Mouse (Mus musculus) common myeloid progenitor, adult 5-6 weeks (primary cell): ENCODE results near the gene Med12. TPM values are rescaled to one million over a fixed set of nuclear protein-coding genes. Genes with fewer than 3 reads are reported as not detected.

Experiments
- ATAC-seq: replicated peaks from 2 replicates; pipeline ENCODE4 v1.8.0; 2016; ENCODE audit warnings: low read depth, mild to moderate bottlenecking, moderate TSS enrichment, inconsistent platforms; ENCODE audit not compliant: poor library complexity, severe bottlenecking
- total RNA-seq: library from RNA; stranded (forward); fragments of 200-1000, 187-1606 nt; gene quantifications from 2 replicates; pipeline ENCODE4 v1.2.3, GENCODE M21; 2017

The Med12 gene
- total RNA-seq = 23.6 and 37.1 TPM in 2 replicates

DNA sequence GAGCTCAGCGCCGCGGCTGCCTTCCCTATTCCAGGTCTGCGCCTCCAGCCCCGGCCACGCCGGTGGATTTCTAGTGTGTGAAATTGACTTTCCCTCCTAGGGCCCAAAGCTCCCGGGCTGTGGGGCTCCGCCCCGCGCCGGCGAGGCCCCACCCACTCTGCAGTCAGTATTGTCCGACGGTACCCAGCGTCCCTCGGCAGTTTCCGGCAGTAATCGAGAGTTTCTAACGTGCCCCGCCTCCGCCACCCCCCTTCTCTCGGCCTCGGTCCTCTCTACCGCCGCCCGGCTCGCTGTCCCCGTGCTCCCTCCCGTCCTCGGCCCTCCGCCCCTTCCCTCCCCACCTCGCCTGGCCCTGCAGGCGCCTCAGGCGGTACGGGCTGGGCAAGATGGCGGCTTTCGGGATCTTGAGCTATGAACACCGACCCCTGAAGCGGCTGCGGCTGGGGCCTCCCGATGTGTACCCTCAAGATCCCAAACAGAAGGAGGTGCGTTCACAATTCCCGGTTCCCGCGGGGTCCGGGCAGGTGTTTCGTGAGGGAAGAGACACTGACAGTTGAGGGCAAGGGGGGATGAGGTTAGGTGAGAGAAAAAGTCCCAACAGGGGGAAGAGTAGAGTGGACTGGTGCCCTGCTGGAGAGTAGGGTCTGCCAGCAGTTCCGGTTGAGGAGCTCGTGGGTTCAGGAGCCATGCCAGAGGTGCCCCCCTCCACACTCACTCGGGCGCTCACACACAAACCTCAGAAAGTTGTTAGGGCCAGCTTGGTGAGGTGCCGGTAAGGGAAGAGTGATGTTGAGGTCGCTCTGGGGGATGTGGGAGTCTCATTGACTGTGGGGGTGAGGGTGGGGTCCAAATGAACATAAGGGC lies at the start of gene Med12:
Gene Med12 (plus strand): TSS at position 156 of the 864 bp plus-strand sequence.
- peak; percentile 99 for ATAC-seq

DNA sequence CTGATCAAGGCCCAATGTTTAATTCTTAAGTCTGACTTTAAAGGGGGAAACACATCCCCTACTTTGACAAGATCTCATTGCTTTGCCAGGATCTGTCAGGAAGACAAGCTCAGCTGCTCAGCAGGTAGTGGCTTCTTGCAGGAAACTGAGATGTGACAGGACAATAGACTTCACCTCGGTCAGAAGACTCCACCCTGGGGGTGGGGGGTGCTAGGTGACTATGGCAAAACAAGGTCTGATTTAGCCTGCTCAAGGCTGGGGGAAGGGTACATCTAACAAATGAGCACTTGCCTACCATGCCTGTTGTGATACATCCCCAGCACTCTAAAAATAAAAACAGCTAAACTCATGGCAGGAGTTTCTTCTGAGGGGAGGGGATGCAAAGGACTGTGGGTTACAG lies 28.8 kb upstream of the Med12 start:
- ATAC-seq = no peak

DNA sequence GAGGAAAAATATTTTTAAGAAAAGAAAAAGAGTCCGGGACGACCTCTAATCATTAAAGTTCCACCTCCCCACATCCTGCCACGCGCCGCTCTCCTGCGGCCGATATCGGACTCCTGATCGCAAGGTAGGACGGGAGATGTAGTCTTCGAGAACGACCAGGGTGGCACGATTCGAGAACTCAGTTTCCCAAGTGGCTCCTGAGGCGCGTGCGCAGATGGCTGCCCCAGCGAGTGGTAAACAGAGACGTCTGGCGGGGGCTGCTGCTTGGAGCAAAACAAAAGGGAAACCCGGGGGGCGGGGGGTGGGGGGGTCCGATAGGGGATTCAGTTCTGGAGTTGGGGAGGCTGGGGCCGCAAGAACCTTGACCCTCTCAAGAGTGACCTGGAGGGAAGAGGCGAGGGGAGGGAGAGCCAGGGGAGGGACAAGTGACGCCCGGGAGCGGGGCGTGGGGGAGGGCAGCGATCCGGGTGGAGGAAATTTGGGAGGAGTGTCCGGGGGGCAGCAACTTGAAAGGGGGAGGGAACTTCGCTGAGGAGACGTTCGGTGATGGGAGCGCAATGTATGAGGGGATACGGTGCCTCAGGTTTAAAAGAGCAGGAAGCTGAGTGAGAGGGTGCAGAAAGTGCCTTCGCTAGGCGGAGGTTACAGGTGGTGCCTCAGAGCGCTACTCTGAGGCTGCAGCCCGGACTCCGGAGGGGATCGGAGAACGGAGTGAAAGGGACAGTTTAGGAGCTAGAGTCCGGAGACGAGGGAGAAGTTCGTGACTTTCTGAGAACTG lies 19.7 kb upstream of the Med12 start, which contains the start of gene Foxo4:
Gene Foxo4 (plus strand): TSS at position 577 of the 778 bp plus-strand sequence.
- ATAC-seq = peak; percentile 88

DNA sequence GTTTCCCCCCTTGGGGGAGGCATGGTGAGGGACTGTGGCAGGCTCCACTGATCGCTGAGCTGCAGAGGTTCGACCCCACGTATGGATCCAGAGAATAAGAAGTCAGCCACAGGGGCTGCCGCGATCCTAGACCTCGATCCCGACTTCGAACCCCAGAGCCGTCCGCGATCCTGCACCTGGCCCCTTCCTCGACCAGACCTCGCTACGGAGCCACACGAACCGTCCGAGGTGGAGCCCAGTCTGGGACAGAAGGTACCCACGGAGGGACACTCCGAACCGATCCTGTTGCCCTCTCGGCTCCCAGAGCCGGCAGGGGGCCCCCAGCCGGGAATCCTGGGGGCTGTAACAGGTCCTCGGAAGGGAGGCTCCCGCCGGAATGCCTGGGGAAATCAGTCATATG lies 19.1 kb upstream of the Med12 start:
- peak; percentile 20; the same call in 1 of the 2 replicates for ATAC-seq

DNA sequence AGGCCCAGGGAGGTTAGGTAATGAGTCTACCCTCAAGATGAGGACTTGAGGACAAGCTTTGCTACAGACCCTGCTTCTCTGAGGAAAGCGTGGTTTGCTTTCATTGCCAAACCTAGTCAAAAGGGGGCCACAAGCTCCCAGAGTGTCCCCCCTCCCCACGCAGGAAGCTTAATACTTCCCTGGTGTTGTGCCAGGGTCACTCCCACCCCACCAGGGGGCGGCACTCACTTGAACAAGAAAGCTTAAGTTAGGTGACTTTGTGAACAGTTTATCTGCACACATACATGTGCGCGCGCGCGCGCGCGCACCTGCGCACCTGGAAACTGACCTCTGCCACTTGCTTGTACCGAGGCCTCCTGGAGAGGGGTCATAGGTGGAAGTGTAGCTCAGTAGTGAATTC lies 17.2 kb upstream of the Med12 start:
- no peak for ATAC-seq

DNA sequence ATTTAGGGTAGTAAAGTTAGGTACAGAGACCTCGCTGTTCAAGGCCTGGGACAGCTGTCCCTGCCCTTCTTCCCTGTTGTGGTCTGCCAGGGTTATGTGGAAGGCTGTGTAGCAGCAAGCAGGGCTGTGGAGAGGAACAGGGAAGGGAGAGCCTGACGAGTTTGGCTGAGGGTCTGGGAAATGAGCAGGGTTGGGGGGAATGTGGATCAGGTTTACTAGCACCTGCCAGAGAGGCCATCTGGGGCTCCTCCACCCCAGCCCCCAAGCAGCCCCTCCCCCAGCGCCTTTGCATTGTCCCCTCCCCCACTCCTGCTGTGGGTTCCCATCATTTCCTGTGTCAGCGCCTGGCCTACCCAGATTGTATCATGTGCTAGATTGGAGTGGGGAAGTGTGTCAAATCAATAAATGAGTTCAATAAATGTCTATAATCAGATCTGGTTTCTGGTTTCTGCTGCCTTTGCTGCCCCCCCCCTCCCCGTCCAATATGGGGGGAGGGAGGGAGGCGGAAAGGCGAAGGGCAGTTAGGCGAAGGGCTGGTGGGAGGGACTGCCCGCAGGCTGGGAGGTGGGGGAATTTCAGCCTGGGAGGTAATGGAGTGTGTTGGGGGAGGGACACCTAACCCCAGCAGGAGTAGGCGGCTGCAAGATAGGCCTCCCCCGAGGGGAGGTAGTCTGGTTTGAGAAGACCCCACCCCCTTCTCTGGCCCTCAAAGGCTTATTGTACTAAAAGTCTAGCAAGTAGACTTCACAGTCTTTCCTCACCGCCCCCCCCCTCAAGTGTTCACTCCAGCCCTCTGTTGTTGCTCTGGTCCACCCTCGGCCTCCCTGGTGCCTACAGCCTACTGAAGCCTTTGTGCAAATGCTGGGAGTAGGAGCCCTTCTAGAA lies 13.1 kb upstream of the Med12 start:
- ATAC-seq = peak; percentile 53

DNA sequence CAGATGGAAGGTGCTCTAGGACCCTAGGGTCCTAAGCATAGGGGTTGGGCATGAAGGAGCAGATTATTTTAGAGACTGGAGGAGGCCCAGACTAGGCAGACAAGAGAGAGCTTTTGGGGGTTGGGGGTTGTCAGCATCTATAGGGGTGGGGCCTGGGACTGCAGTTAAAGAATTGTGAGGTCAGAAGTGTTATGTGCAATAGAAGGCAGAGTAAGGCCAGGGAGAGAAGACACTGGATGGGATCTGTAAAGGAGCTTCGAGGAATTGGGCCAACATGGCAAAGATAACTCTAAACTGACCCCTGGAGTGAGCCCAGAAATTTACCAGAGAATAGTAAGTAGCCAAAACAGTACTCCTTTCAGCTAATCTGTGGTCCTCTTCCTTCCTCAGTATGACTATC lies 9.9 kb upstream of the Med12 start, which contains the start of gene Gm614:
Gene Gm614 (minus strand): TSS at position 101 of the 400 bp plus-strand sequence.
- ATAC-seq = no peak

DNA sequence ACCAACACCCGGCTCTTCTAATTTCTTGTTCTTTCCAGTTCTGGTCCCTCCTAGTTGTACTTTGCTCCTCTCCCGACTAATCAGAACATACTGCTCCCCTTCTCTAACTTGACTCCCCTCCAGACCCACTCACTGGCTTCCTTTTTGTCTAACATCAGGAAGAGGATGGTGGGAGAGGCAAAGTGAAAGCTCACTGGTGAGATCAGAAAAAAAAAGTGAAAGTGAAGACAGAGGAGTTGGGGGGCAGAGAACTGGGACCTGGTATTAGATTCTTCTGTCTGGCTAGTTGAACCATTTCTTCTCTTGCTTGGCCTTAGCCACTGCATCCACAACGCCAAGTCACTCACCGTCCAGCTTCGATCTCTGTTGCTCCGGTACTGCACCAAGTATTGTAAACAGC lies 7.2 kb upstream of the Med12 start:
- no peak for ATAC-seq

DNA sequence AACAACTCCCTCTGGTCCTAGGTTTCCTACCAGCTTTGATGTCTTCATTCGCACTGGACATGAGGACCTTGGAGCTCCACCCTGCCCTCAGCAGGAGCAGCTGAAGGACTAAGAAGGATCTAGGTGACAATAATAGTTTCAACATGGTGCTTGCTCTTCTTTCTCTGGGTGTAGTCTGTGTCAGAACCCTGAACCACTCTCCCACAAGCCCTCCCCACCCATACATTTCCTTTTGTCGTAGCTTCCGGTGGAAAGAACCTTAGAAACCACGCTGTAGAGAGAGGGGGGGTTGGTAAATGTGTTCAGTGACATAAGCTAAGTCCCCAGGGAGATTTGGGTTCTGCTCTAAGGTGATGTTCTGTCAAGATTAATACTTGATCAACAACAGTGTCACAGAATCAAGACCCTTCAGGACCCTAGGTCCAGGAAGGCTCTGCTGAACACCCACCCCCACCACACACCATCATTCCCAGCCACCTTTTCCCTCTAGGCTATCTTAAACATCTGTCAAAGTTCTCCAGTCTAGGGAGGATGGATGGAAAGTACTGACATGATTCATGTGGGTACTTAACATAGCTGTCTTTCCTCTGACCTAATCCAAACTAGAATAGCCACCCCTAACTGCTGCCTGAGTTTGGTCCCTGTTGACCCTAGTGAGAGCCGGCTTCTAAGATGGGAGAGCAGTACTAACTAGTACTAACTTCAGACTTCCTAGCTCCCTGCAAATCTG lies 5.6 kb upstream of the Med12 start, which contains the start of gene Il2rg:
Gene Il2rg (minus strand): TSS at position 231 of the 730 bp plus-strand sequence.
- ATAC-seq = peak; percentile 83

DNA sequence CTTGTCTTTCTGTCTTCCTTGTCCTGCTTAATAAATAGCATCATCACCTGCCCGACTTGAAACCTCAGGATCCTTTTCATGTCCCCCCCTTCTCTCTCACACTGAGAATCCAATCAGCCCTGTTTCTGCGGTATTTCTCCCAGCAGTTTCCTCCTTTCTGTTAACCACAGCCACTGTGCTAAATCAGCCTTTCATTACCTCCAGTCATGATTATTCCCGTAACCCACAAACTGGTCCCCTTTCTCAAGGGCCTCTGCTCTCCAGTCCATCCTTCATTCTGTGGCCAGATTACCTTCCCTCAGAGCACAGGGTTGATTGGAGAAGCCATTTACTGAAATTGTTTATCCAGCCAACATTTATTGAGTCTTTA lies 5.1 kb upstream of the Med12 start, which contains the start of gene Gm20489:
Gene Gm20489 (minus strand): TSS at position 269 of the 370 bp plus-strand sequence.
- peak; percentile 55; the same call in 1 of the 2 replicates for ATAC-seq

DNA sequence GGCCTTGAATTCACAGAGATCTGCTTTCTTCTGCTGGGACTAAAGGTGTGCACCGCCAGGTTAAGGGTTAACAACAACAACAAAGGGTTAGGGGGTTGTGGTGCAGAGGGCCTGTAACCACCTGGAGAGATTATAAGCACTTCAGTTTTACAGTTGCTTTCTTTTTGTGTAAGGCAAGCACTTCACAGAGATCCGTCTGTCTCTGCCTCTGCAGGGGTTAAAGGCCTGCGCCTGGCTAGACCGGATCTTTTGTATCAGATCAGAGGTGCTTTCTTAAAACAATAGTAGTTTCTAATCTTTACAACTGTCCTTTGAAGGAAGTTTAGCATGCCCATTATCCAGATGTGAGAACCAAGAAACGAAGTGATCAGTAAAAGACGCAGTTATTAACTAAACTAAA lies 420 bp upstream of the Med12 start:
- ATAC-seq = no peak

DNA sequence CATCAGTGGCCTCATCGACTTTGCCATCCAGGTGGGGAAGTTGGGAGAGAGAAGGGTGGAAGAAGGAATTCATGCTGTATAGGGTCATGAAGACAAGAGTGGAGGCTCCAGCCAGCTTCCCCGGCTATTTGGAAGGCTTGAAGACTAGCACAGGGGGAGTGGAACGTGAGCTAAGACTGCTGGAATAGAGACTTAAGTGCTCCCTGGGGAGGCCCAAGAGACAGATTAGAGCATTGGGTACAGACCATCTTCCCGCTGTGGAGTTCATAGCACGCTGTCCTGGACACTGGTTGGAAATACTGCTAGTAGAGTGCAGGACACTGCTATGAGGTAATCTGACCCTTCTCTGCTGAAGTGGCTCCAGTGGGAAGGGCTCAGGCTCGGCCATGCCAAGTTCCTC lies 9.0 kb downstream of the Med12 start:
- ATAC-seq = no peak

DNA sequence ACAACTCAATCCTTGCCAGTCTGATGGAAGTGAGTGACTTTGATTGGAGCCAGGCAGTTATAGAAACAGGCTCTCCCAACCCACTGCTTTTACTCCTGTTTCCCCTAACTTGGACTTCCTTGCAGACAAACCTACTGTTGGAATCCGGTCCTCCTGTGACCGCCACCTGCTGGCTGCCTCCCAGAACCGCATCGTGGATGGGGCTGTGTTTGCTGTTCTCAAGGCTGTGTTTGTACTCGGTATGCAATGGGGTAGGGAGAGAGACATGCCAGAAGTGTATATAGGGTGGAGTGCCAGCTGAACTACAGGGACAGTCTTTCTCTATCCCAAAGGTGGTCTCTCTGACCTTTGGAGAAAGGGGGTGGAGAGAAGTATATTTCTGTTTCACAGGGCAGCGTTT lies 11.7 kb downstream of the Med12 start:
- peak; percentile 81 for ATAC-seq

DNA sequence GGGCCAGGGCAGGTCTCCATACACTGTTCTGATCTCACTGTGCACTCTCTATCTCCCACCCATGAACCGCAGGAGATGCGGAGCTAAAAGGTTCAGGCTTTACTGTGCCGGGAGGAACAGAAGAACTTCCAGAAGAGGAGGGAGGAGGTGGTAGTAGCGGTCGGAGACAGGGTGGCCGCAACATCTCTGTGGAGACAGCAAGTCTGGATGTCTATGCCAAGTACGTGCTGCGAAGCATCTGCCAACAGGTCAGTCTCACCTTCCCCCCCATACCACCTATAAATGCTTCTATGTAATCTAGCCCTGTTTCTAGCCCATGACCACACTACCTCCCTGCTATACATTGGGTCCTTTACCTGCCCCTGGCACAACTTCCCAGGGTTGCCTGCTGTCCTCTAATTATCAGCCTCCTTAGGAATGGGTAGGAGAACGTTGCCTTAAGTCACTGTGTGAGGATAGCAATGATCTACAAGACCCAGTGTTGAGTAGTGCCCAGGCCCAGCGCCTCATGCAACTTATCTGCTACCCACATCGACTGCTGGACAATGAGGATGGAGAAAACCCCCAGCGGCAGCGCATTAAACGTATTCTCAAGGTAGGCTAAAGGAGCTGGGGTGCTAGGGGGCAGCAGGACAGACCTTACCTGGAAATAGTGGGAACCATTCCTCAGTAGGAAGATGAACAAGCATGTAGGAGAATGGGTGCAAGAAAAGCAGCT lies 12.3 kb downstream of the Med12 start:
- ATAC-seq = no peak

DNA sequence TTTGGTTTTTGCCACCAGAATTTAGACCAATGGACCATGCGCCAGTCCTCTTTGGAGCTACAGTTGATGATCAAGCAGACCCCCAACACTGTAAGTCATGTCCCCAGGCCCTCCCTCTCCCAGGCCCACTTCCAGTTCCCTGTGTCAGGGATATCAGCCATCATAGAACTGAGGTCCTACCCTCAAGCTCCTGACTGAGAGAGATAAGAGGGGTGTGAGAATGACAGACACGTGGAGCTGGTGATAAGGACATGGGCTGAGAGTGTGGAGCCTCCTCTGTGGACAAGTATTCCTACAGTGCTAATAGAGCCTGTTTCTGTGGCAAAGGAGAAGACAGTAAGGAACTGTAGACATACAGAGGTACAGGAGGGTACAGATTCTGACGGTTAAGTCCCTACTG lies 13.7 kb downstream of the Med12 start:
- peak; percentile 77 for ATAC-seq

DNA sequence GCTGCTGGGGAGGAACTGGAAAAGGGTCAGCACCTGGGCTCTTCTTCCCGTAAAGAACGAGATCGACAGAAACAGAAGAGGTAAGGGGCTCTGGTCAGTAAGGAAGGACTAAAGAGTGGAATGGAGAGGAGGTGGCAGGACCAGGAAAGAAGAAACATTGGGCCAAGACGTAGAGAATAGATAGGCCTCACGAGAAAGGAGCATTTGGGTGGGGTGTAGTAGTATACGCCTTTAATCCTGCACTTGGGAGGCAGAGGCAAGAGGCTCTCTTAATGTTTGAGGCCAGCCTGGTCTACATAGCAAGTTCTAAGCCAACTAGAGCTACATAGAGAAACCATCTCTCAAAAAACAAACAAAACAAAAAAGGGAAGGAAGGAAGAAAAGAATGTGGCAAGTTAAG lies 14.6 kb downstream of the Med12 start:
- no peak for ATAC-seq

DNA sequence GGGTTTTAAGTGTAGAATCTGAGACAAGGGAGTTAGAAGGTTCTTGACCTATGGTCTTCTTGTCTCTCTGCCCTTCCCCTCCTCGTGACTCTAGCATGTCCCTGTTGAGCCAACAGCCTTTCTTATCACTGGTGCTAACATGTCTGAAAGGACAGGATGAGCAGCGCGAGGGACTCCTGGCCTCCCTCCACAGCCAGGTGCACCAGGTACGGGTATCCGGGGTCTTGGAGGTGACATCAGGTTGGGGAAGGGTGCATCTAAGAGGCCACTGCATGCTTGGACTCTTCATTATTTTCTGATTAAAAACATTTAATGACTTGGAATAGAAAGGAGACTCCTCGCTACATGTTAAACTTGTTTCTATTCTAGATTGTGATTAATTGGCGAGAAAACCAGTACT lies 15.2 kb downstream of the Med12 start:
- ATAC-seq = no peak

DNA sequence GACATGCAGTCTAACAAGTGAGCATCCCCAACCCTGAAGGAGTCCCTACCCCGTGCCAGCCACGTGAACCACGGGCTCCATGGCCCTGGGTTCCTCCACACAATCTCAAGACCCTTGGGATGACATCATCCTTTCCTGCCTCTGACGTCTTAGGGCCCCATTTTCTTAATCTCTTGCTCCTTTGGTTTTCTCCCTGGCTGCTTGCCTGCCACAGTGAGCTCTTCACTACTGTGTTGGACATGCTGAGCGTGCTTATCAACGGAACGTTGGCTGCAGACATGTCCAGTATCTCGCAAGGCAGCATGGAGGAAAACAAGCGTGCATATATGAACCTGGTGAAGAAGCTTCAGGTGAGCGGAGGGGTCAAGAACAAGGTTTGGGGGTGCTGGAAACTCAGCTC lies 16.3 kb downstream of the Med12 start:
- no peak; the same call in 1 of the 2 replicates for ATAC-seq

DNA sequence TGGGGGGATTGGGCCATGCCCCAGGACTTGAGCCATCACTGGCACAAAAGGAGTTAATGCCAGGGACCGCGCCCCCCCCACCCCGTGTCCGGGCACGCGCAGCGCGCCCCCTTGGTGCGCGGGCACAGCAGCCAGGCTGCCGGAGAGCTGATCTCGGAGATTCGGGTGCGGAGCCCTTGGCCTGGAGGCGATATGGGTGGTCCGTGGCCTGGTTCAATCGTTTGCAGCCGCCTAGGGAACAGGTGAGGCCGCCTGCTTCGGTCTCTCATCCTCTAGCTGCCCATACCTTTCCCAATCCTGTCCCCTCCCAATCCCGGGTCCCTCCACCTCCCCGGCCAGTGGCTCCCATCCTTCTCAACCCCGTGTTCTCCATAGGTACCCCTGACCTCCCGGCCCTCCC lies 25.2 kb downstream of the Med12 start, which contains the start of gene Nlgn3:
Gene Nlgn3 (plus strand): TSS at position 114 of the 400 bp plus-strand sequence.
- no peak for ATAC-seq
